Mouse (Mus musculus) layer of hippocampus, postnatal 14 days (tissue): Measurements from ENCODE around the gene Olfr896-ps1. TPM values are rescaled to one million over a fixed set of nuclear protein-coding genes. Genes with fewer than 3 reads are reported as not detected.

Experiments
- DNase-seq, 2 experiments: peaks; one replicate each; pipeline ENCODE4 v3.0.0; 2021 to 2022; ENCODE audit warnings: low spot score in 2 of 2, mixed read lengths in 1 of 2
- long read RNA-seq, 2 experiments: library from polyadenylated mRNA; stranded (forward); transcript quantifications; one replicate each; pipeline ENCODE4 v2.0.0; 2021
- total RNA-seq, 2 experiments: library from RNA; stranded (reverse); gene quantifications; 2 replicates each; pipeline ENCODE4 v1.2.3; 2021

Olfr896-ps1 gene
- total RNA-seq: not detected
- long read RNA-seq, experiment 1: 0 reads
- long read RNA-seq, experiment 2: 0 reads

GRCm38 (mm10) chr9:38290807-38291206 lies at the start of gene Olfr896-ps1:
Gene Olfr896-ps1, plus strand, starts transcription at chr9:38291107.
- no peak for DNase-seq

GRCm38 (mm10) chr9:38252474-38252873 lies 38.4 kb upstream of the Olfr896-ps1 start, which contains the start of gene Olfr143:
Gene Olfr143, plus strand, starts transcription at chr9:38252774.
- DNase-seq: no peak

- DNase-seq: no peak
Observed at GRCm38 (mm10) chr9:38267551-38267950, 23.4 kb upstream of the Olfr896-ps1 start, which contains the start of gene Olfr895. Gene Olfr895, plus strand, starts transcription at chr9:38267851.

GRCm38 (mm10) chr9:38328760-38329159 lies 37.9 kb downstream of the Olfr896-ps1 start, which contains the start of gene Olfr25:
Gene Olfr25, plus strand, starts transcription at chr9:38329060.
- no peak for DNase-seq

Other genes with a start within 250 kb of the Olfr896-ps1 start
- not detected for gene Olfr884, start 244.6 kb upstream of the Olfr896-ps1 start, total RNA-seq
- gene Olfr885, start 229.8 kb upstream of the Olfr896-ps1 start, total RNA-seq: not detected
- gene Olfr887, start 207.0 kb upstream of the Olfr896-ps1 start, total RNA-seq: not detected
- gene Olfr888, start 183.0 kb upstream of the Olfr896-ps1 start, total RNA-seq: not detected
- gene Olfr889, start 175.9 kb upstream of the Olfr896-ps1 start, total RNA-seq: not detected
- gene Olfr890, start 148.6 kb upstream of the Olfr896-ps1 start, total RNA-seq: not detected
- not detected for gene Olfr891, start 110.3 kb upstream of the Olfr896-ps1 start, total RNA-seq
- gene Olfr893, start 82.7 kb upstream of the Olfr896-ps1 start, total RNA-seq: not detected
- not detected for gene Olfr894, start 73.1 kb upstream of the Olfr896-ps1 start, total RNA-seq
- gene Olfr143, start 38.3 kb upstream of the Olfr896-ps1 start, total RNA-seq: not detected
- gene Olfr895, start 23.3 kb upstream of the Olfr896-ps1 start, total RNA-seq: not detected
- gene Olfr25, start 38.0 kb downstream of the Olfr896-ps1 start, total RNA-seq: not detected
- gene Olfr898, start 57.3 kb downstream of the Olfr896-ps1 start, total RNA-seq: not detected
- not detected for gene Olfr250, start 75.8 kb downstream of the Olfr896-ps1 start, total RNA-seq
- gene Olfr251, start 86.0 kb downstream of the Olfr896-ps1 start, total RNA-seq: not detected
- not detected for gene Olfr147, start 110.6 kb downstream of the Olfr896-ps1 start, total RNA-seq
- not detected for gene Olfr901, start 138.3 kb downstream of the Olfr896-ps1 start, total RNA-seq
- gene Olfr902, start 156.5 kb downstream of the Olfr896-ps1 start, total RNA-seq: not detected
- gene Olfr904, start 172.0 kb downstream of the Olfr896-ps1 start, total RNA-seq: not detected
- not detected for gene Olfr905, start 180.0 kb downstream of the Olfr896-ps1 start, total RNA-seq
- not detected for gene Olfr906, start 196.0 kb downstream of the Olfr896-ps1 start, total RNA-seq
- gene Olfr907, start 204.7 kb downstream of the Olfr896-ps1 start, total RNA-seq: not detected
- gene Olfr911-ps1, start 230.5 kb downstream of the Olfr896-ps1 start, total RNA-seq: not detected
- not detected for gene Olfr910, start 246.7 kb downstream of the Olfr896-ps1 start, total RNA-seq